Mouse (Mus musculus): ENCODE measurements around the gene Zfp462. TPM values are rescaled to one million over a fixed set of nuclear protein-coding genes. Genes with fewer than 3 reads are reported as not detected.
"Not testable (repeated sequence)": the region's sequence is repeated elsewhere in the genome, so short reads cannot be mapped to it uniquely, and the experiment has no call there.

Zfp462 gene
- polyA plus RNA-seq, 2 experiments, result 4.2 to 26.7 TPM

- no peaks in the 10 kb centered on the region; the same call in 1 of the 2 replicates for H3K4me1 ChIP-seq (ENCODE audit: control insufficient read depth, insufficient read depth, low read length)
- peaks cover 4% of the 10 kb centered on the region; the same call in 1 of the 2 replicates for H3K36me3 ChIP-seq (ENCODE audit: control insufficient read depth, insufficient read depth, low read length)
- WGBS, result 89% methylated on average over 4 of the region's 4 CpGs
- no peaks in the 10 kb centered on the region for H3K27me3 ChIP-seq (ENCODE audit: control insufficient read depth, insufficient read depth, low read length)
- H3K27ac ChIP-seq (replicated peaks; ENCODE audit: low read depth, low read length), result no peak overlapping the region
- no peak for ATAC-seq (ENCODE audit: low FRiP score, low read depth)
- no peak overlapping the region for H3K4me2 ChIP-seq (replicated peaks; ENCODE audit: low read depth, low read length, severe bottlenecking)
- TF ChIP-seq POLR2A (IDR thresholded peaks at IDR 0.05; ENCODE audit: borderline replicate concordance, extremely low read depth, insufficient read depth, insufficient read length), result no peak
- H3K9me3 ChIP-seq (ENCODE audit: control insufficient read depth, low read length), result no peaks in the 10 kb centered on the region
- DNase-seq (ENCODE audit: low spot score), result no peak
- no peak overlapping the region for H3K9ac ChIP-seq (ENCODE audit: low read depth, low read length, severe bottlenecking)
- no peak overlapping the region for H3K4me3 ChIP-seq (replicated peaks; ENCODE audit: low read length)
Measured at GRCm38 (mm10) chr4:54986671-54987070, 41.8 kb downstream of the Zfp462 start.

GRCm38 (mm10) chr4:54987256-54987655 lies 42.4 kb downstream of the Zfp462 start:
- ATAC-seq (ENCODE audit: low FRiP score, low read depth) (no peak), DNase-seq (ENCODE audit: low spot score) (no peak)
- 61% methylated on average over 3 of the region's 3 CpGs for WGBS
- Histone ChIP-seq H3K27ac (replicated peaks; ENCODE audit: low read depth, low read length) (no peak overlapping the region), H3K9me3 (ENCODE audit: control insufficient read depth, low read length) (no peaks in the 10 kb centered on the region), H3K4me3 (replicated peaks; ENCODE audit: low read length) (no peak overlapping the region), H3K9ac (ENCODE audit: low read depth, low read length, severe bottlenecking) (no peak overlapping the region), H3K4me2 (replicated peaks; ENCODE audit: low read depth, low read length, severe bottlenecking) (no peak overlapping the region), H3K27me3 (ENCODE audit: control insufficient read depth, insufficient read depth, low read length) (no peaks in the 10 kb centered on the region), H3K4me1 (ENCODE audit: control insufficient read depth, insufficient read depth, low read length) (no peaks in the 10 kb centered on the region; the same call in 1 of the 2 replicates), H3K36me3 (ENCODE audit: control insufficient read depth, insufficient read depth, low read length) (peaks cover 4% of the 10 kb centered on the region; the same call in 1 of the 2 replicates)
- TF ChIP-seq POLR2A (IDR thresholded peaks at IDR 0.05; ENCODE audit: borderline replicate concordance, extremely low read depth, insufficient read depth, insufficient read length), result no peak

GRCm38 (mm10) chr4:54987926-54988325 lies 43.1 kb downstream of the Zfp462 start:
- H3K9me3 ChIP-seq (ENCODE audit: control insufficient read depth, low read length), result no peaks in the 10 kb centered on the region

GRCm38 (mm10) chr4:54991973-54992372 lies 47.1 kb downstream of the Zfp462 start:
- no peak for TF ChIP-seq POLR2A (IDR thresholded peaks at IDR 0.05; ENCODE audit: borderline replicate concordance, extremely low read depth, insufficient read depth, insufficient read length)
- Histone ChIP-seq H3K27ac (replicated peaks; ENCODE audit: low read depth, low read length) (no peak overlapping the region), H3K9ac (ENCODE audit: low read depth, low read length, severe bottlenecking) (no peak overlapping the region), H3K4me3 (replicated peaks; ENCODE audit: low read length) (no peak overlapping the region), H3K4me1 (ENCODE audit: control insufficient read depth, insufficient read depth, low read length) (no peaks in the 10 kb centered on the region), H3K9me3 (ENCODE audit: control insufficient read depth, low read length) (no peaks in the 10 kb centered on the region), H3K27me3 (ENCODE audit: control insufficient read depth, insufficient read depth, low read length) (no peaks in the 10 kb centered on the region), H3K4me2 (replicated peaks; ENCODE audit: low read depth, low read length, severe bottlenecking) (no peak overlapping the region), H3K36me3 (ENCODE audit: control insufficient read depth, insufficient read depth, low read length) (peaks cover under 1% of the 10 kb centered on the region; the same call in 1 of the 2 replicates)
- no peak for DNase-seq (ENCODE audit: low spot score)
- 53% methylated on average over 5 of the region's 5 CpGs for WGBS
- ATAC-seq (ENCODE audit: low FRiP score, low read depth), result no peak

More at GRCm38 (mm10) chr4:54987926-54988325, 43.1 kb downstream of the Zfp462 start:
- H3K9ac ChIP-seq (ENCODE audit: low read depth, low read length, severe bottlenecking), result no peak overlapping the region
- DNase-seq (ENCODE audit: low spot score), result no peak
- H3K27ac ChIP-seq (replicated peaks; ENCODE audit: low read depth, low read length), result no peak overlapping the region
- no peaks in the 10 kb centered on the region for H3K27me3 ChIP-seq (ENCODE audit: control insufficient read depth, insufficient read depth, low read length)
- peaks cover 4% of the 10 kb centered on the region; the same call in 1 of the 2 replicates for H3K36me3 ChIP-seq (ENCODE audit: control insufficient read depth, insufficient read depth, low read length)
- no peaks in the 10 kb centered on the region; the same call in 1 of the 2 replicates for H3K4me1 ChIP-seq (ENCODE audit: control insufficient read depth, insufficient read depth, low read length)
- TF ChIP-seq POLR2A (IDR thresholded peaks at IDR 0.05; ENCODE audit: borderline replicate concordance, extremely low read depth, insufficient read depth, insufficient read length), result no peak
- ATAC-seq (ENCODE audit: low FRiP score, low read depth), result no peak
- no peak overlapping the region for H3K4me3 ChIP-seq (replicated peaks; ENCODE audit: low read length)
- no peak overlapping the region for H3K4me2 ChIP-seq (replicated peaks; ENCODE audit: low read depth, low read length, severe bottlenecking)
- 92% methylated on average over 1 of the region's 1 CpGs for WGBS

- H3K4me1 ChIP-seq (ENCODE audit: control insufficient read depth, insufficient read depth, low read length); H3K27me3 ChIP-seq (ENCODE audit: control insufficient read depth, insufficient read depth, low read length); DNase-seq (ENCODE audit: low spot score); H3K9me3 ChIP-seq (ENCODE audit: control insufficient read depth, low read length); H3K27ac ChIP-seq (replicated peaks; ENCODE audit: low read depth, low read length); H3K4me2 ChIP-seq (replicated peaks; ENCODE audit: low read depth, low read length, severe bottlenecking); H3K4me3 ChIP-seq (replicated peaks; ENCODE audit: low read length); H3K36me3 ChIP-seq (ENCODE audit: control insufficient read depth, insufficient read depth, low read length); ATAC-seq (ENCODE audit: low FRiP score, low read depth); H3K9ac ChIP-seq (ENCODE audit: low read depth, low read length, severe bottlenecking): not testable (repeated sequence)
Measured at GRCm38 (mm10) chr4:54993001-54993400, 48.2 kb downstream of the Zfp462 start.

- Histone ChIP-seq H3K27ac (replicated peaks; ENCODE audit: low read depth, low read length) (no peak overlapping the region), H3K9ac (ENCODE audit: low read depth, low read length, severe bottlenecking) (no peak overlapping the region), H3K4me2 (replicated peaks; ENCODE audit: low read depth, low read length, severe bottlenecking) (no peak overlapping the region), H3K27me3 (ENCODE audit: control insufficient read depth, insufficient read depth, low read length) (no peaks in the 10 kb centered on the region), H3K9me3 (ENCODE audit: control insufficient read depth, low read length) (no peaks in the 10 kb centered on the region), H3K4me3 (replicated peaks; ENCODE audit: low read length) (no peak overlapping the region), H3K4me1 (ENCODE audit: control insufficient read depth, insufficient read depth, low read length) (no peaks in the 10 kb centered on the region), H3K36me3 (ENCODE audit: control insufficient read depth, insufficient read depth, low read length) (no peaks in the 10 kb centered on the region)
- ATAC-seq (ENCODE audit: low FRiP score, low read depth), result no peak
- DNase-seq (ENCODE audit: low spot score), result no peak
- TF ChIP-seq POLR2A (IDR thresholded peaks at IDR 0.05; ENCODE audit: borderline replicate concordance, extremely low read depth, insufficient read depth, insufficient read length), result no peak
- WGBS, result 78% methylated on average over 1 of the region's 1 CpGs
Measured at GRCm38 (mm10) chr4:54995258-54995657, 50.4 kb downstream of the Zfp462 start.

All from limb, embryonic 14.5 days (tissue).